Mouse (Mus musculus) heart, embryonic 12.5 days (tissue): ENCODE measurements around the gene Themis. TPM values are rescaled to one million over a fixed set of nuclear protein-coding genes. Genes with fewer than 3 reads are reported as not detected.

Source experiments
- ATAC-seq: fragments of 200-750 bp; cut with Nextera tagmentation; 2 replicates; pipeline ENCODE4 v1.8.0; 2017; ENCODE audit warnings: moderate TSS enrichment, moderate library complexity; ENCODE audit not compliant: insufficient number of reproducible peaks, low FRiP score
- H3K27ac ChIP-seq: fragments of 300-500 bp; sonication (generic); 2 replicates; pipeline ENCODE4 v1.5.1; 2016; ENCODE audit warnings: mild to moderate bottlenecking, moderate library complexity; ENCODE audit not compliant: poor library complexity, severe bottlenecking
- H3K27me3 ChIP-seq: fragments of 300-500 bp; sonication (generic); replicated peaks from 2 replicates; pipeline ENCODE4 v1.6.1; 2016; ENCODE audit warnings: mild to moderate bottlenecking, moderate library complexity
- H3K36me3 ChIP-seq: fragments of 300-500 bp; sonication (generic); 2 replicates; pipeline ENCODE4 v1.6.1; 2016; ENCODE audit warnings: mild to moderate bottlenecking, moderate library complexity
- H3K4me1 ChIP-seq: fragments of 300-500 bp; sonication (generic); replicated peaks from 2 replicates; pipeline ENCODE4 v1.6.1; 2016; ENCODE audit warnings: mild to moderate bottlenecking
- H3K4me2 ChIP-seq: fragments of 300-500 bp; sonication (generic); 2 replicates; pipeline ENCODE4 v1.6.1; 2016; ENCODE audit warnings: mild to moderate bottlenecking, moderate library complexity
- H3K4me3 ChIP-seq: fragments of 300-500 bp; sonication (generic); 2 replicates; pipeline ENCODE4 v1.5.1; 2016; ENCODE audit warnings: mild to moderate bottlenecking
- H3K9ac ChIP-seq: fragments of 300-500 bp; sonication (generic); 2 replicates; pipeline ENCODE4 v1.6.1; 2016; ENCODE audit warnings: mild to moderate bottlenecking, moderate library complexity
- H3K9me3 ChIP-seq: fragments of 300-500 bp; sonication (generic); replicated peaks from 2 replicates; pipeline ENCODE4 v1.6.1; 2016; ENCODE audit warnings: mild to moderate bottlenecking, moderate library complexity
- WGBS: fragments of 180-500 bp; shearing (Covaris S2); methylation state at CpG from one replicate; pipeline ENCODE4 v1.1.7; 2016; 5-methylcytosine and 5-hydroxymethylcytosine counted together
- polyA plus RNA-seq: library from polyadenylated mRNA; unstranded; fragments of >200 nt; fragmentation: Nextera tagmentation; extraction: Ambion mirVana; gene quantifications from 2 replicates; pipeline ENCODE4 v1.2.1, GENCODE M21; 2016

Gene Themis
- polyA plus RNA-seq, 1 experiment from 2014 or later, result not detected

- Histone ChIP-seq H3K27ac (no peak overlapping the region), H3K4me2 (no peak overlapping the region), H3K9ac (no peak overlapping the region), H3K9me3 (no peaks in the 10 kb centered on the region), H3K4me3 (no peak overlapping the region), H3K4me1 (no peaks in the 10 kb centered on the region), H3K36me3 (no peaks in the 10 kb centered on the region), H3K27me3 (no peaks in the 10 kb centered on the region)
- no peak for ATAC-seq
- WGBS, result 79% methylated on average over 2 of the region's 2 CpGs
These were observed 222.7 kb downstream of the Themis start for GRCm38 (mm10) chr10:28890886-28891285.

- WGBS, result 70% methylated on average over 1 of the region's 1 CpGs
- Histone ChIP-seq H3K27me3 (no peaks in the 10 kb centered on the region), H3K9me3 (no peaks in the 10 kb centered on the region), H3K4me2 (no peak overlapping the region), H3K9ac (no peak overlapping the region), H3K4me3 (no peak overlapping the region), H3K4me1 (no peaks in the 10 kb centered on the region), H3K27ac (no peak overlapping the region), H3K36me3 (no peaks in the 10 kb centered on the region)
- no peak for ATAC-seq
These were observed 230.2 kb downstream of the Themis start for GRCm38 (mm10) chr10:28898351-28898750.
